Mouse (Mus musculus) midbrain, embryonic 12.5 days (tissue): ENCODE measurements at regions not wholly inside any gene's neighbourhood (a gene's known extent, or its start where the extent isn't known, plus 50 kb on each side); places are given as distances from the start of the nearest gene placed in this dataset.
A peak's percentile ranks its signal among the peaks of the same experiment; 100 is the strongest.

ENCODE experiments used
- ATAC-seq: fragments of 200-750 bp; cut with Nextera tagmentation; 2 replicates; pipeline ENCODE4 v1.8.0; 2017; ENCODE audit warnings: low read depth, moderate TSS enrichment, moderate library complexity; ENCODE audit not compliant: low FRiP score
- H3K27ac ChIP-seq: fragments of 300-500 bp; sonication (generic); replicated peaks from 2 replicates; pipeline ENCODE4 v1.5.1; 2016; ENCODE audit warnings: mild to moderate bottlenecking
- H3K27me3 ChIP-seq: fragments of 300-500 bp; sonication (generic); 2 replicates; pipeline ENCODE4 v1.6.1; 2016; ENCODE audit warnings: mild to moderate bottlenecking
- H3K36me3 ChIP-seq: fragments of 300-500 bp; sonication (generic); 2 replicates; pipeline ENCODE4 v1.6.1; 2016
- H3K4me1 ChIP-seq: fragments of 300-500 bp; sonication (generic); 2 replicates; pipeline ENCODE4 v1.6.1; 2016
- H3K4me2 ChIP-seq: fragments of 300-500 bp; sonication (generic); replicated peaks from 2 replicates; pipeline ENCODE4 v1.6.1; 2016; ENCODE audit warnings: mild to moderate bottlenecking, moderate library complexity
- H3K4me3 ChIP-seq: fragments of 300-500 bp; sonication (generic); 2 replicates; pipeline ENCODE4 v1.5.1; 2016; ENCODE audit warnings: mild to moderate bottlenecking
- H3K9ac ChIP-seq: fragments of 300-500 bp; sonication (generic); replicated peaks from 2 replicates; pipeline ENCODE4 v1.6.1; 2016; ENCODE audit warnings: mild to moderate bottlenecking, moderate library complexity
- H3K9me3 ChIP-seq: fragments of 300-500 bp; sonication (generic); 2 replicates; pipeline ENCODE4 v1.6.1; 2016; ENCODE audit warnings: mild to moderate bottlenecking
- WGBS: fragments of 180-500 bp; shearing (Covaris S2); methylation state at CpG from one replicate; pipeline ENCODE4 v1.1.7; 2016; 5-methylcytosine and 5-hydroxymethylcytosine counted together

DNA sequence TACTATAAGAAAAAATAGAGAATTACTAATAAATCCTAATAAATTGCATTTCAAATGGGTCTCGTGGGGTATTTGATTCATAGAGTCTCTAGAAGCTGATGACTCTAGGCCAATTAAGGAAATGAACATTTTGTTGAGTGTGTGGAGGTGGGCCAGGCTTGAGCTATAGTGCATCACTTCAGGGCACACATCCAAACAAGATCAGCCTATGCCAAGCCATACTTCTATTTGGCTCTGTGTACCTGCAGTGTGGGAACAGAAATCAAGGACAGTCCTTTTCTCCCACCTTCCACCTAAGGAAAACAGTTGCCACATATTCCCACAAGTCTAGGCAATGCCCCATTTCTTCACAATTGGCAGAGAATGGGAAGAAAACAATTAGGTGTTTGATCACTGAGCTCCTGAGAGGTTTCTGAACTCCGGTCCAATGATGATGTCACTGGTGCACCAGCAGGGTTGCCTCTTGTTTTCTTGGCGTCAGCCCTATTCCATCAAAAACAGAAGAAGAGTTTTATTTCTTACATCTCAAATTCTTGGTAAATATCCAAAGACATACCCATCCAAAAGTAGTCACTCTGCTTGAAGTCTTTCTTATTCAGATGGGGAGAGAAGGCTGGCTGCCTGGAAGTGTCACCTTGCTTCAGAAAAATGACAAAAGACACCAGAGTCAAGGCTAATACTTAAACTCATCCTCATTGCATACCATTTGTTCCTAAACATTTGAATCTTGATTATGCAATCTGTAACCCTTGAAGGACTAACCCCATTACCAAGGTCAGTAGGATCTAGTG lies 2092.3 kb downstream of the 4930444P10Rik start:
- Histone ChIP-seq H3K9me3 (no peaks in the 10 kb centered on the region), H3K9ac (no peak overlapping the region), H3K36me3 (no peaks in the 10 kb centered on the region), H3K4me2 (no peak overlapping the region), H3K4me1 (no peaks in the 10 kb centered on the region), H3K4me3 (no peak overlapping the region), H3K27me3 (no peaks in the 10 kb centered on the region), H3K27ac (no peak overlapping the region)
- ATAC-seq = no peak
- 88% methylated on average over 3 of the region's 3 CpGs for WGBS

DNA sequence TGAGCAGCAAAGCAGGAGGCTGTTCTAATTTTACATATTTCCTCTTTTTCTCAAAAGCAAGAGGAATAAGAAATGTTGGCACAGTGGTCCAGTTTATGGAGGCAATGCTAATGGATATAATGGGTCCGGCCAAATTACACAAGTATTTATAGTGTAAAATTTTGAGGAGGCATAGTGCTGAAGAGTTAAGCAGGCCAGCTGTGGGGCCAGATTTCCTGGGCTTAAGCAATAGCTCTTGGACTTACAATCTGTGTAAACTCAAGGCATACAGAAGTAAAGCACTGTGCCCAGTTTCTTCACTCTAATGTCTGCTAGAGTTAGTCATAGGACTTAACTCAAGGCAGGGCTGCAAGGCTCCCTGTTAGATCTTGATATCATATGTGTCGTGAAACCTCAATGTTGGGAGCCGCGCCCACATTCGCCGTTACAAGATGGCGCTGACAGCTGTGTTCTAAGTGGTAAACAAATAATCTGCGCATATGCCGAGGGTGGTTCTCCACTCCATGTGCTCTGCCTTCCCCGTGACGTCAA lies 2094.9 kb downstream of the 4930444P10Rik start:
- Histone ChIP-seq H3K4me1 (no peaks in the 10 kb centered on the region), H3K4me2 (no peak overlapping the region), H3K9ac (no peak overlapping the region), H3K27me3 (no peaks in the 10 kb centered on the region), H3K4me3 (no peak overlapping the region), H3K36me3 (no peaks in the 10 kb centered on the region), H3K9me3 (no peaks in the 10 kb centered on the region), H3K27ac (no peak overlapping the region)
- ATAC-seq = no peak
- 97% methylated on average over 9 of the region's 11 CpGs for WGBS

DNA sequence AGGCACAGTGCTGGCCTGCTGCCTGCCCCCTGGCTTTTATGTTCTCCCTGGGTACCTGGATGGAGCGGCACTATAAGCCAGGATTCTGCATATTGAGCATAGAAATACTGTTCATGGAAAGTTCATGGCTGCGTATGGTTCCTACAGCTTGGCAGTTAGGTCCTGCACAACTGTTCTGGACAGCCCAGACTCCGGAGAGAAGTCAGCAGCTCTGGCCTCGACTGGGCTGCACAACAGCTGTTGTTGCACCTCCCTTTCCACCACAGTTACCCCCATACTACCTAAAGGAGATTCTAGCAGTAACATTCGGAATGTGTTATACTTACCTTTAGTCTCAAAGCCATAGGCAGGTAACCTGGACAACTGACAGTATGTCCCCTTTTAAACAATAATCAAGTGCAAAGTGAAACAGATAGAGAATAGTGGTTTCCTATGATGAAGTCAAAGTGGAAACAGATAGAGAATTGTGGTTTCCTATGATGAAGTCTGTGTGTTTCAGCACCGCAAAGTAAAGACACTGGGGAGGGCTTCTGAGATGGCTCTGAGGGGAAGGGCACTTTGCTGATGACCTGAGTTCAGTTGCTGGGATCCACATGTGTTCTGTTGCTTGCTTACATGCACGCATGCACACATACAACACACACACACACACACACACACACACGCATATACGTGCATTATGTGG lies 2099.2 kb downstream of the 4930444P10Rik start:
- H3K9me3 ChIP-seq = no peaks in the 10 kb centered on the region
- no peak overlapping the region for H3K4me3 ChIP-seq
- H3K9ac ChIP-seq = no peak overlapping the region
- ATAC-seq = 0 out of 2 replicates have a peak, but pooled peaks have one; percentile 47
- H3K27me3 ChIP-seq = no peaks in the 10 kb centered on the region
- no peaks in the 10 kb centered on the region for H3K36me3 ChIP-seq
- H3K4me2 ChIP-seq = no peak overlapping the region
- H3K27ac ChIP-seq = no peak overlapping the region
- H3K4me1 ChIP-seq = peaks cover 3% of the 10 kb centered on the region; the same call in 1 of the 2 replicates
- 93% methylated on average over 9 of the region's 9 CpGs for WGBS

DNA sequence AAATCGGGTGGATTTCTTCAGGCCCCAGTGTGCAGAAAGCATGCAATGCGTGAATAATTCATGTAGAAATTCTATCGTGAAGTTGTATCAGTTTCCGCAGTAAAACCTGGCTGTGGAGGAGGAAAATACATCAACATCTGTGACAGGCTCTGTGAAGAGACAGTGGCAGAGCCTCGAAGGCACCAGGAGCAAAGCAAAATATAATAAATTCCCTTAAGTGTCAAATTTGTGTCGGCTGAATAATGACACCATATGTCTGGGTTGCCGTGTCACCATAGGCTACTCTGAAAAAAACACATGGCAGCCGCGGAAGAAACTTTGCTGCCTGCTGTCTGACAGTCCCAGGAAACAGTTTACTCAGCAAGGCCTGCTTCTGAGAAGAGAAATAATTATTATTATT lies 2100.1 kb downstream of the 4930444P10Rik start:
- Histone ChIP-seq H3K4me3 (no peak overlapping the region), H3K9me3 (no peaks in the 10 kb centered on the region), H3K4me1 (peaks cover 3% of the 10 kb centered on the region; the same call in 1 of the 2 replicates), H3K4me2 (0 out of 2 replicates have a peak overlapping the region, but pooled peaks have one; percentile 18), H3K27me3 (no peaks in the 10 kb centered on the region), H3K27ac (no peak overlapping the region), H3K36me3 (no peaks in the 10 kb centered on the region), H3K9ac (no peak overlapping the region)
- 49% methylated on average over 9 of the region's 9 CpGs for WGBS
- peak; percentile 16; the same call in 1 of the 2 replicates for ATAC-seq

DNA sequence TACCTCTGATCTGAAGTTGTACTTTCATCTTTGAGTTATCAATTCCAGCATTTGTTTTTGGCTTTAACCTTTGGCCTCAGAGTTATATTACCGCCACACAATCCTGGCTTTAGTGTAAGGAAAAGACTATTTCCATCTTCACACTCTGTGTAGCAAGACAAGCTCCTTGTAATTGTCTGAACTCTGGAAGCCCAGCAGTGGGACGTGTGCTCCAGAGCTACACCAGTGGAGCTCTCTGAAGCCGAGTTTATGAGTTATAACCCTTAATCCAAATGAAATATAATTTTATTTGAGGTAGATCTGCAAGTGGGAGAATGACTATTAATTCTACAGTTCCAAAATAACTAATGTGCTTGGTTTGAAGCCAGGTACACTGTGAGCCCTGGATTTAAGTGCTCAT lies 2103.8 kb downstream of the 4930444P10Rik start:
- H3K9me3 ChIP-seq = no peaks in the 10 kb centered on the region
- ATAC-seq = no peak
- no peak overlapping the region for H3K4me2 ChIP-seq
- no peaks in the 10 kb centered on the region for H3K36me3 ChIP-seq
- no peak overlapping the region for H3K4me3 ChIP-seq
- H3K4me1 ChIP-seq = peaks cover 3% of the 10 kb centered on the region; the same call in 1 of the 2 replicates
- no peaks in the 10 kb centered on the region for H3K27me3 ChIP-seq
- H3K27ac ChIP-seq = no peak overlapping the region
- no peak overlapping the region for H3K9ac ChIP-seq
- whole genome bisulfite sequencing = 83% methylated on average over 3 of the region's 3 CpGs

DNA sequence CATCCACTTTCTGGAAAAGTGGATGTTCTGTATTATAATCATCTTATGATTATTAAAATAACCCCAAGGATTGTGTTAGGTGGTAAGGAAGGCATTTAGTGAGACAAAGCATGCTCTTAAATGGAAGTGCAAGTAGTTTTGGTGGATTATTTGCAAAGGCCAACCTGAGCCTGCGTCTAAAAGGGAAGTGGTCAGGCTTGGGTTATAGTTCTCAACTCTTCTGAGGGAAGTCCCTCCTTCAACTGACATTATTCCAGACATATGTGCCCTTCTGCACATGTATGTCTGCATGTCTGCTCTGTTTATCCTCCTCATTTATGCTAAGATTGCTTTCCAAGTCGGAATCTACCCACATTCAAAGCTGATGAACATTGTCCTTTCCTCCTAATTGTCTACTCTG lies 2108.3 kb downstream of the 4930444P10Rik start:
- no peak overlapping the region for H3K27ac ChIP-seq
- no peaks in the 10 kb centered on the region for H3K27me3 ChIP-seq
- 90% methylated on average over 2 of the region's 2 CpGs for WGBS
- no peak overlapping the region for H3K4me2 ChIP-seq
- ATAC-seq = no peak
- H3K36me3 ChIP-seq = no peaks in the 10 kb centered on the region
- no peaks in the 10 kb centered on the region for H3K9me3 ChIP-seq
- H3K4me3 ChIP-seq = no peak overlapping the region
- H3K9ac ChIP-seq = no peak overlapping the region
- H3K4me1 ChIP-seq = no peaks in the 10 kb centered on the region

DNA sequence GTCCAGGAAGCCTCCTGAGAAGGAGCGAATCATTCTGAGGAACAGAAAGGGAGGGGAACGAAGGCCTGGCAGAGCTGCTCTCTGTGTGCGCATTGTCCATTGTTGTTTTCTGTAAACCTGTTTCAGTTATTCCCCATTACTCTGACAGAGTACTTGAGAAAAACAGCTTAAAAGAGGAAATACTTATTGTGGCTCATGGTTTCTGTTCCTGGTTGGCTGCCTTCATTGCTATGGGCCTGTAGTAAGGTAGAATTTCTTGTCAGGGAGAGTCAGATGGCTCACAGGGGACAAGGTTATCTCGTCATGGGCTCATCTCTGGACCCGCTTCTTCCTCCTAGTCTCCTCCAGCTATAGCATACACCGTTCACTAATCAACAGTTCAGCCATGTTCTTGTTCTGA lies 2112.9 kb downstream of the 4930444P10Rik start:
- Histone ChIP-seq H3K27ac (no peak overlapping the region), H3K9ac (no peak overlapping the region), H3K27me3 (no peaks in the 10 kb centered on the region), H3K36me3 (no peaks in the 10 kb centered on the region), H3K4me3 (no peak overlapping the region), H3K4me2 (no peak overlapping the region), H3K9me3 (no peaks in the 10 kb centered on the region), H3K4me1 (no peaks in the 10 kb centered on the region)
- WGBS = 90% methylated on average over 6 of the region's 6 CpGs
- no peak for ATAC-seq

DNA sequence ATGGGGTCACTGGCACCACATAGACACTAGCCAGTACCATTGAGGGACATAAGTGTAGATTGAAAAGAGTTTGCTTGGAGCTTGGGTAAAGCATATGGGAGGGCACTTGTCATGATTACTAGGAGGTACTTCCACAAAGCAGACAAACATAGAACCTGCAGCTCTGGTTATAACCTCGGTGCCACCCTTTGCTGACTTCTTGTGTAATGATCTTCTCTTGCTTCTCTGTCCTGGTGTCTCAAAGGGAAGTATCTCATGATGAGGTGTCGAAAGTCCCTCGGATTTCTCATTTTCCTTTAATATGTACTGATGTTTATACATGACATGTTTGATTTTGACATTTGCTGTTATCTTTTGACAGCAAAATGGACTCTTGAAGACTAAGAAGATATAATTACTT lies 2114.5 kb downstream of the 4930444P10Rik start:
- Histone ChIP-seq H3K36me3 (no peaks in the 10 kb centered on the region), H3K27me3 (no peaks in the 10 kb centered on the region), H3K9me3 (no peaks in the 10 kb centered on the region), H3K4me3 (no peak overlapping the region), H3K27ac (no peak overlapping the region), H3K4me1 (no peaks in the 10 kb centered on the region), H3K4me2 (no peak overlapping the region), H3K9ac (no peak overlapping the region)
- WGBS = 93% methylated on average over 3 of the region's 3 CpGs
- no peak for ATAC-seq

DNA sequence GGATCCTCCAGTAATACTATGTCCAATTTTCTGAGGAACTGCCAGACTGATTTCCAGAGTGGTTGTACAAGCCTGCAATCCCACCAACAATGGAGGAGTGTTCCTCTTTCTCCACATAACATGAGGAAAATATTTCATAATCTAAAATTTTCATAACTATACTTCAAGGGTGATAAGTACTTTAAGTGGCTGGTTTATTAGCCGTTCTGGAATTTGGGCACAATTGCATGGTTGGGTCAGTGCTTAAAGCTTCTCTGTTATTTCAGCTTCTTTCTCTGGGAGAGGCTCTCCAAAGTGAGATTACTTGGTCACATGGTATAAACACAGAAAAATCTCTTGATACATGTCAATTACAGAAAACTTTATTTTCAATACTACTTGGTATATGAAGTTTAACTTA lies 2115.9 kb downstream of the 4930444P10Rik start:
- H3K36me3 ChIP-seq = no peaks in the 10 kb centered on the region
- no peak overlapping the region for H3K4me2 ChIP-seq
- H3K4me1 ChIP-seq = no peaks in the 10 kb centered on the region
- WGBS = 89% methylated on average over 1 of the region's 1 CpGs
- no peak overlapping the region for H3K9ac ChIP-seq
- no peak for ATAC-seq
- no peaks in the 10 kb centered on the region for H3K27me3 ChIP-seq
- no peak overlapping the region for H3K27ac ChIP-seq
- H3K4me3 ChIP-seq = no peak overlapping the region
- no peaks in the 10 kb centered on the region for H3K9me3 ChIP-seq

DNA sequence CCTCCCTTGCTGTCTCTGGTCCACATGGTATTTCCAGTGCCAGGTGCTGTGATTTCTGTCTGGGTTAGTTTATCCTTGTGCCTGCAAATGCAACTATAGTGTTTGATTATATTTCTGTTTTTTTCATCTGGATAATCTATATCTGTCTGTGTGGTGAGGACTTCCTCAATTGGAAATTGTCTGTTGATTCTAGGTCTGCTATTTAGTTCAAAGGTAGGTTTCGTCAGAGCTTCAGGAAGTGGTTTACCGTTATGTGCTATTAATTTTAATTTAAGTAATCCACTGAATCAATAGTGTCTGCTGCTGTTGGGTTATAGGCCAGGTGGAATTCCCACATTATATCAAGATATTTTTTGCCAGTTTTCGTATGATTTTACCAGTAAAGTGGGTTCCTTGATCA lies 2143.9 kb downstream of the 4930444P10Rik start:
- no peak overlapping the region for H3K4me3 ChIP-seq
- no peak for ATAC-seq
- H3K9me3 ChIP-seq = no peaks in the 10 kb centered on the region
- 94% methylated on average over 3 of the region's 3 CpGs for WGBS
- H3K27me3 ChIP-seq = no peaks in the 10 kb centered on the region
- no peaks in the 10 kb centered on the region for H3K36me3 ChIP-seq
- H3K27ac ChIP-seq = no peak overlapping the region
- no peak overlapping the region for H3K4me2 ChIP-seq
- H3K9ac ChIP-seq = no peak overlapping the region
- H3K4me1 ChIP-seq = no peaks in the 10 kb centered on the region

DNA sequence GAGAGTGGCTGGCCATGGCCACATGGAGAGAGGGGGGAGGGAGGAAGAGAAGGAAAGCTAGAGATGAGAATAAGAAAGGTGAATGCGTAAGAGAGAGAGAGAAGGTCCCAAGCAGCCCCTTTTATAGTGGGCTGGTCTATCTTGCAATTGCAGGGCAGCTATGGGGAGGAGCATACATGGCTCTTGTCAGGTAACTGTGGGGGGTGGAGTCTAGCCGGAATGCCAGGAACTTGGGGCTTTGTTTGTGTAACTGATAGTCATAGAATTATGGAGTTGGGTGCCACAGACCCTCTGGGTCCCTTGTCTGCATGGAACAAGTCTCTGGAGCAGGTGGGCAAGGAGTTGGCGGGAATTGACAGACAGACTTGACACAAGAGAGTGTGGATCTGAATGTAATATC lies 2151.8 kb downstream of the 4930444P10Rik start:
- Histone ChIP-seq H3K4me2 (no peak overlapping the region), H3K9me3 (no peaks in the 10 kb centered on the region), H3K27me3 (no peaks in the 10 kb centered on the region), H3K36me3 (no peaks in the 10 kb centered on the region), H3K4me3 (no peak overlapping the region), H3K27ac (no peak overlapping the region), H3K4me1 (0 out of 2 replicates have a peak, but pooled peaks cover 2% of the 10 kb centered on the region), H3K9ac (no peak overlapping the region)
- no peak for ATAC-seq
- 91% methylated on average over 3 of the region's 3 CpGs for WGBS

DNA sequence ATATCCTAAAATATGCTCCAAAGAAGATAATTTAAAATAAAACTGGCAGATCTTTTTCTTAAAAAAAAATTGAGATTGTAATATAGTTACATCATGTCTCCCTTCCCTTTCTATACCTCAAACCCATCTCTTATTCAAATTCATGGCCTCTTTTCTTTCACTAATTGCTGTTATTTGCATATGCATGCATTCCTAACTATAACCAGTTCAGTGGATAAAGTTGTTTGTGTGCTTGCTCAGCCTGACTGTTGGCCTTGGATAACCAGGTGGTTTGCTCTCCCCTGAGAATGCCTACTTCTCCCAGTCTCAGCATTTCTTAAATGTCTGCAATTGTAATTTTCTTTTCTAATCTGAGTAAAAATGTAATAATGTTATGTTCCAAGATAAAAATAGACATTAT lies 2154.8 kb downstream of the 4930444P10Rik start:
- no peaks in the 10 kb centered on the region for H3K9me3 ChIP-seq
- no peak overlapping the region for H3K9ac ChIP-seq
- peaks cover 8% of the 10 kb centered on the region; the same call in 1 of the 2 replicates for H3K4me1 ChIP-seq
- H3K4me2 ChIP-seq = no peak overlapping the region
- ATAC-seq = no peak
- no peaks in the 10 kb centered on the region for H3K27me3 ChIP-seq
- no peak overlapping the region for H3K4me3 ChIP-seq
- H3K27ac ChIP-seq = no peak overlapping the region
- H3K36me3 ChIP-seq = no peaks in the 10 kb centered on the region
